13 mouse cellular contexts compared by ENCODE assay signal in genomic region chr3:66964884-66965283, GRCm38 (mm10). TPM values are rescaled to one million over a fixed set of nuclear protein-coding genes. Genes with fewer than 3 reads are reported as not detected.
"Had no signal": no experiment of that assay in that cellular context is flagged by ENCODE, and none has a peak within 500 bp of the region (broad histone marks: within the 10 kb centered on the region; RNA-seq: fewer than 3 reads in every experiment).

No protein-coding gene starts in this region.

- H3K4me1 ChIP-seq: midbrain, embryonic 13.5 days had no signal

- ATAC-seq: intestine, postnatal 0 days; lung, postnatal 0 days; midbrain, embryonic 13.5 days had no signal

- H3K4me3 ChIP-seq: limb, embryonic 13.5 days; midbrain, embryonic 13.5 days had no signal

- H3K27ac ChIP-seq: limb, embryonic 13.5 days; midbrain, embryonic 13.5 days had no signal

- H3K4me2 ChIP-seq: limb, embryonic 13.5 days; midbrain, embryonic 13.5 days had no signal

- H3K9me3 ChIP-seq: limb, embryonic 13.5 days; midbrain, embryonic 13.5 days had no signal

- H3K36me3 ChIP-seq: limb, embryonic 13.5 days; midbrain, embryonic 13.5 days had no signal

- H3K9ac ChIP-seq: limb, embryonic 13.5 days; midbrain, embryonic 13.5 days had no signal

- DNase-seq: kidney, adult 8-10 months; kidney, postnatal 36 days; layer of hippocampus, adult 9-11 months; layer of hippocampus, postnatal 36 days; lung, adult 2 months; lung, postnatal 36 days; right cerebral cortex, postnatal 14 days; thymus, postnatal 4 days had no signal

RNA-seq across cellular contexts. Expression of gene Shox2, which starts 16.7 kb away (rescaled TPM):
- total RNA-seq: megakaryocyte progenitor cell, adult 5-6 weeks had no signal
